Mouse (Mus musculus) heart, embryonic 10.5 days (tissue): ENCODE data around the gene Spg7. TPM values are rescaled to one million over a fixed set of nuclear protein-coding genes. Genes with fewer than 3 reads are reported as not detected.
"Not testable (repeated sequence)": the region's sequence is repeated elsewhere in the genome, so short reads cannot be mapped to it uniquely, and the experiment has no call there.

ENCODE experiments used
- DNase-seq: peaks from one replicate; pipeline ENCODE4 v3.0.0-alpha.2; 2017; ENCODE audit warnings: low spot score
- H3K27ac ChIP-seq: fragments of 300-500 bp; sonication (generic); 2 replicates; pipeline ENCODE4 v1.5.1; 2016; ENCODE audit warnings: mild to moderate bottlenecking
- H3K27me3 ChIP-seq: fragments of 300-500 bp; sonication (generic); 2 replicates; pipeline ENCODE4 v1.6.1; 2016; ENCODE audit warnings: mild to moderate bottlenecking; ENCODE audit not compliant: poor library complexity, insufficient read depth, severe bottlenecking
- H3K36me3 ChIP-seq: fragments of 300-500 bp; sonication (generic); 2 replicates; pipeline ENCODE4 v1.6.1; 2016; ENCODE audit warnings: mild to moderate bottlenecking, moderate library complexity
- H3K4me1 ChIP-seq: fragments of 300-500 bp; sonication (generic); 2 replicates; pipeline ENCODE4 v1.6.1; 2016; ENCODE audit warnings: mild to moderate bottlenecking
- H3K4me3 ChIP-seq: fragments of 300-500 bp; sonication (generic); 2 replicates; pipeline ENCODE4 v1.5.1; 2016; ENCODE audit warnings: mild to moderate bottlenecking, moderate library complexity
- H3K9me3 ChIP-seq: fragments of 300-500 bp; sonication (generic); 2 replicates; pipeline ENCODE4 v1.6.1; 2016; ENCODE audit warnings: mild to moderate bottlenecking, moderate library complexity
- WGBS: fragments of 180-500 bp; shearing (Covaris S2); methylation state at CpG from one replicate; pipeline ENCODE4 v1.1.7; 2016; 5-methylcytosine and 5-hydroxymethylcytosine counted together
- polyA plus RNA-seq: library from polyadenylated mRNA; unstranded; fragments of >200 nt; fragmentation: Nextera tagmentation; extraction: Ambion mirVana; gene quantifications from 2 replicates; pipeline ENCODE4 v1.2.1, GENCODE M21; 2016

Gene Spg7
- polyA plus RNA-seq, 1 experiment from 2014 or later, result 57.4 TPM

GRCm38 (mm10) chr8:123077213-123077612 lies 14.5 kb downstream of the Spg7 start:
- no peaks in the 10 kb centered on the region for H3K27me3 ChIP-seq
- H3K4me1 ChIP-seq, result no peaks in the 10 kb centered on the region
- no peak overlapping the region for H3K27ac ChIP-seq
- no peaks in the 10 kb centered on the region for H3K9me3 ChIP-seq
- peaks cover 96% of the 10 kb centered on the region for H3K36me3 ChIP-seq
- no peak for DNase-seq
- H3K4me3 ChIP-seq, result no peak overlapping the region
- WGBS, result 78% methylated on average over 6 of the region's 6 CpGs

GRCm38 (mm10) chr8:123082993-123083392 lies 20.3 kb downstream of the Spg7 start:
- WGBS, result 84% methylated on average over 6 of the region's 6 CpGs
- H3K27me3 ChIP-seq, result no peaks in the 10 kb centered on the region
- peaks cover 94% of the 10 kb centered on the region for H3K36me3 ChIP-seq
- H3K4me3 ChIP-seq, result no peak overlapping the region
- no peaks in the 10 kb centered on the region for H3K9me3 ChIP-seq
- no peak for DNase-seq
- no peak overlapping the region for H3K27ac ChIP-seq
- no peaks in the 10 kb centered on the region for H3K4me1 ChIP-seq

- no peak overlapping the region for H3K27ac ChIP-seq
- 91% methylated on average over 12 of the region's 12 CpGs for WGBS
- H3K4me1 ChIP-seq, result no peaks in the 10 kb centered on the region
- no peak overlapping the region for H3K4me3 ChIP-seq
- H3K9me3 ChIP-seq, result no peaks in the 10 kb centered on the region
- DNase-seq, result no peak
- H3K36me3 ChIP-seq, result peaks cover 96% of the 10 kb centered on the region
- H3K27me3 ChIP-seq, result no peaks in the 10 kb centered on the region
Observed at GRCm38 (mm10) chr8:123083610-123084009, 20.9 kb downstream of the Spg7 start.

- Histone ChIP-seq H3K27me3 (no peaks in the 10 kb centered on the region), H3K36me3 (peaks cover 96% of the 10 kb centered on the region), H3K27ac (no peak overlapping the region), H3K4me1 (no peaks in the 10 kb centered on the region), H3K9me3 (no peaks in the 10 kb centered on the region), H3K4me3 (no peak overlapping the region)
- DNase-seq, result no peak
- WGBS, result 83% methylated on average over 9 of the region's 9 CpGs
Observed at GRCm38 (mm10) chr8:123087289-123087688, 24.5 kb downstream of the Spg7 start.

- Histone ChIP-seq H3K4me3 (no peak overlapping the region), H3K27me3 (no peaks in the 10 kb centered on the region), H3K36me3 (peaks cover 54% of the 10 kb centered on the region), H3K9me3 (no peaks in the 10 kb centered on the region), H3K27ac (no peak overlapping the region), H3K4me1 (peaks cover 3% of the 10 kb centered on the region; the same call in 1 of the 2 replicates)
- DNase-seq, result no peak
- WGBS, result 90% methylated on average over 11 of the region's 11 CpGs
Observed at GRCm38 (mm10) chr8:123097216-123097615, 34.5 kb downstream of the Spg7 start.

GRCm38 (mm10) chr8:123097786-123098584 lies 35.2 kb downstream of the Spg7 start:
- WGBS, result 80% methylated on average over 12 of the region's 12 CpGs
- Histone ChIP-seq H3K4me1 (peaks cover 3% of the 10 kb centered on the region; the same call in 1 of the 2 replicates), H3K27ac (no peak overlapping the region), H3K36me3 (peaks cover 53% of the 10 kb centered on the region), H3K27me3 (no peaks in the 10 kb centered on the region), H3K4me3 (no peak overlapping the region), H3K9me3 (no peaks in the 10 kb centered on the region)
- DNase-seq, result no peak

- Histone ChIP-seq H3K27me3 (no peaks in the 10 kb centered on the region), H3K36me3 (peaks cover 53% of the 10 kb centered on the region), H3K4me1 (peaks cover 16% of the 10 kb centered on the region), H3K4me3 (no peak overlapping the region), H3K9me3 (no peaks in the 10 kb centered on the region), H3K27ac (0 out of 2 replicates have a peak overlapping the region, but pooled peaks have one; percentile 32)
- WGBS, result 61% methylated on average over 8 of the region's 8 CpGs
- DNase-seq, result no peak
Observed at GRCm38 (mm10) chr8:123100288-123100687, 37.5 kb downstream of the Spg7 start.

- no peak for DNase-seq
- H3K4me3 ChIP-seq, result peak overlapping the region; percentile 96
- H3K27me3 ChIP-seq, result no peaks in the 10 kb centered on the region
- H3K4me1 ChIP-seq, result peaks cover 16% of the 10 kb centered on the region
- 80% methylated on average over 4 of the region's 4 CpGs for WGBS
- H3K27ac ChIP-seq, result peak overlapping the region; percentile 100; the same call in 1 of the 2 replicates
- no peaks in the 10 kb centered on the region for H3K9me3 ChIP-seq
- peaks cover 53% of the 10 kb centered on the region for H3K36me3 ChIP-seq
Observed at GRCm38 (mm10) chr8:123101244-123101643, 38.5 kb downstream of the Spg7 start.

- Histone ChIP-seq H3K36me3 (peaks cover 49% of the 10 kb centered on the region), H3K27me3 (no peaks in the 10 kb centered on the region), H3K27ac (peak within 1 kb of the TSS; percentile 100), H3K4me3 (peak within 1 kb of the TSS; percentile 96), H3K9me3 (no peaks in the 10 kb centered on the region), H3K4me1 (peaks cover 16% of the 10 kb centered on the region)
- peak; percentile 98 for DNase-seq
- 1% methylated on average over 56 of the region's 56 CpGs for WGBS
Observed at GRCm38 (mm10) chr8:123101735-123102685, 39.3 kb downstream of the Spg7 start, which contains the start of gene Rpl13. TSS of gene Rpl13 (plus strand) at chr8:123102350.

GRCm38 (mm10) chr8:123102855-123103254 lies 40.1 kb downstream of the Spg7 start:
- H3K27me3 ChIP-seq, DNase-seq, H3K9me3 ChIP-seq: not testable (repeated sequence)
- peak overlapping the region; percentile 96 for H3K4me3 ChIP-seq
- H3K27ac ChIP-seq, result peak overlapping the region; percentile 100
- peaks cover 41% of the 10 kb centered on the region for H3K36me3 ChIP-seq
- peaks cover 16% of the 10 kb centered on the region for H3K4me1 ChIP-seq
- under 1% methylated on average over 26 of the region's 26 CpGs for WGBS

- WGBS, result 19% methylated on average over 15 of the region's 15 CpGs
- peaks cover 37% of the 10 kb centered on the region for H3K36me3 ChIP-seq
- H3K27me3 ChIP-seq, result no peaks in the 10 kb centered on the region
- H3K9me3 ChIP-seq, result no peaks in the 10 kb centered on the region
- no peak for DNase-seq
- peaks cover 16% of the 10 kb centered on the region for H3K4me1 ChIP-seq
- peak overlapping the region; percentile 96 for H3K4me3 ChIP-seq
- peak overlapping the region; percentile 100 for H3K27ac ChIP-seq
Observed at GRCm38 (mm10) chr8:123103285-123103684, 40.5 kb downstream of the Spg7 start.

- H3K27ac ChIP-seq, result peak overlapping the region; percentile 100; the same call in 1 of the 2 replicates
- 86% methylated on average over 6 of the region's 6 CpGs for WGBS
- peaks cover 32% of the 10 kb centered on the region for H3K36me3 ChIP-seq
- no peaks in the 10 kb centered on the region for H3K27me3 ChIP-seq
- no peaks in the 10 kb centered on the region for H3K9me3 ChIP-seq
- no peak for DNase-seq
- peaks cover 16% of the 10 kb centered on the region for H3K4me1 ChIP-seq
- peak overlapping the region; percentile 96 for H3K4me3 ChIP-seq
Observed at GRCm38 (mm10) chr8:123104046-123104767, 41.5 kb downstream of the Spg7 start.
